Mouse (Mus musculus): ENCODE measurements at regions not wholly inside any gene's neighbourhood (a gene's known extent, or its start where the extent isn't known, plus 50 kb on each side); places are given as distances from the start of the nearest gene placed in this dataset.

DNA sequence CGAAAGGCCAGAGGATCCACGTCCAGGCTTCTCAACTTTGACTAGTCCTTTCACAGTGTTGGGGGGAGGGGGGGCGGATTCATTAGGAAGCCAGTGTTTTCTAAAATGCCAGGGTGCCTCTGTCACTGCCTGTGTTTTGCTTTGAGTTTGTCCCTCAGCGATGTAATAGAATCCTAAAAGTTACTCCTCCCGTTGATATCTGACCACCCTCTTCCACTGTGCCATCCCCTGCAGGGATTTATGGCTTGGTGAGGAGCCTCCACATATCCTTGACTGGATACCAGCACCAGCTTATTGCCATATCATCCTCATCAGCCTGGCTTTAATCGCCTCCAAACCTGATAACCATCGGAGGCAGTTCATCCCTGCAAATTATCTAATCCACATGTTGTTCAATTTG, 138.6 kb upstream of the Gm12830 start:
- Histone ChIP-seq H3K4me1 (replicated peaks; ENCODE audit: control insufficient read depth, insufficient read depth, low read length) (no peaks in the 10 kb centered on the region), H3K4me3 (ENCODE audit: low read depth, low read length) (no peak overlapping the region), H3K27ac (ENCODE audit: low read depth, low read length) (no peak overlapping the region), H3K9ac (ENCODE audit: low read depth, low read length) (no peak overlapping the region), H3K9me3 (ENCODE audit: control insufficient read depth, low read length) (no peaks in the 10 kb centered on the region), H3K27me3 (ENCODE audit: control insufficient read depth, insufficient read depth, low read length) (0 out of 2 replicates have a peak, but pooled peaks cover 3% of the 10 kb centered on the region), H3K36me3 (ENCODE audit: control insufficient read depth, insufficient read depth, low read length) (no peaks in the 10 kb centered on the region), H3K4me2 (replicated peaks; ENCODE audit: low read depth, low read length) (no peak overlapping the region)
- ATAC-seq (ENCODE audit: low FRiP score), result no peak
- WGBS, result 72% methylated on average over 7 of the region's 7 CpGs
- DNase-seq (ENCODE audit: low spot score), result no peak

DNA sequence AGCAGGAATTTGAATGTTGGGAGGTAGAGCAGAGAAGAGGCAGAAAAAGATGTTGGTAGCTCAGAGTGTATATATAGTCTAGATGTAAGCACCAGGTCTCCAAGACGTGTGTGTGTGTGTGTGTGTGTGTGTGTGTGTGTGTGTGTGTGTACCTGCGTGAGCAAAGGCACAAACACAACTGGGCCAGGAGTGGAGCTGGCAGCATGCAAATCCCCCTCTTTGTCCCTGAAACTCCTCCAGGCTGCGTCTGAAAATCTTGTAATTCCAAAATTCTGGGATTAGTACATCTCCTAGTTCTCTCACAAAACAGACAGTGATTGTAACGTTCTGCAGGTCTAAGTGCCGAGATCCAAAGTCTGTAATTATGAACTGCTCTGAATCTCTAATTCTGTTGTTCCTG, 137.8 kb upstream of the Gm12830 start:
- no peak overlapping the region for H3K4me3 ChIP-seq (ENCODE audit: low read depth, low read length)
- no peak for DNase-seq (ENCODE audit: low spot score)
- 75% methylated on average over 5 of the region's 5 CpGs for WGBS

DNA sequence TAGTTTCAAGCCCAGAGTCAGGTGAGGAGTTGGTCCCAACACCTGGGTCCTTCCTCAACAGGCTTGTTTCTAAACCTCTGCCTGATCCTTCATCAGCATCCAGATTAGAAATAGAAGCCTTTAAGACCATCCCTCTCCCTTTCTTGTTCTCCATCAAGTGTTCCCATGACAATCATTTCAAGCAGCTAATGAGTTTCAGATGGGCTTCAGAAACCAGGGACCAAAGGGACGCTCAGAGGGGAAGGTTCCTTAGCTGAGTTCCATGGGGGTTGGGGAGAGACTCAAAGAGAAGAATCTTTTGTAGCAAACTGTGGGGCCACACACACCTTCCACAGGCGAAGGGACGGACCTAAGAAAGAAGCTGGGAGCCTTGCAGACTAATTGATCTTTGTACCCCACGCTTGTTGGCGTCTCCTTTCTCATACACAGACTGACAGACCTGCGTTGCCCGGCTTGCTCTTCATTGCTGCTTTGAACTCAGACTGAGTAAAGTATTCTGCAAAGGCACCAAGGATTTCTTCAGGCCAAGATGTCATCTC, 136.6 kb upstream of the Gm12830 start:
- DNase-seq (ENCODE audit: low spot score), result no peak
- Histone ChIP-seq H3K4me2 (replicated peaks; ENCODE audit: low read depth, low read length) (no peak overlapping the region), H3K27me3 (ENCODE audit: control insufficient read depth, insufficient read depth, low read length) (0 out of 2 replicates have a peak, but pooled peaks cover 3% of the 10 kb centered on the region), H3K36me3 (ENCODE audit: control insufficient read depth, insufficient read depth, low read length) (no peaks in the 10 kb centered on the region), H3K4me3 (ENCODE audit: low read depth, low read length) (no peak overlapping the region), H3K9me3 (ENCODE audit: control insufficient read depth, low read length) (no peaks in the 10 kb centered on the region), H3K9ac (ENCODE audit: low read depth, low read length) (no peak overlapping the region), H3K27ac (ENCODE audit: low read depth, low read length) (no peak overlapping the region), H3K4me1 (replicated peaks; ENCODE audit: control insufficient read depth, insufficient read depth, low read length) (no peaks in the 10 kb centered on the region; the same call in 1 of the 2 replicates)
- no peak for ATAC-seq (ENCODE audit: low FRiP score)
- WGBS, result 56% methylated on average over 7 of the region's 7 CpGs

More for the DNA sequence above, 137.8 kb upstream of the Gm12830 start:
- Histone ChIP-seq H3K9ac (ENCODE audit: low read depth, low read length) (no peak overlapping the region), H3K27me3 (ENCODE audit: control insufficient read depth, insufficient read depth, low read length) (0 out of 2 replicates have a peak, but pooled peaks cover 3% of the 10 kb centered on the region), H3K36me3 (ENCODE audit: control insufficient read depth, insufficient read depth, low read length) (no peaks in the 10 kb centered on the region), H3K9me3 (ENCODE audit: control insufficient read depth, low read length) (no peaks in the 10 kb centered on the region), H3K4me1 (replicated peaks; ENCODE audit: control insufficient read depth, insufficient read depth, low read length) (no peaks in the 10 kb centered on the region; the same call in 1 of the 2 replicates), H3K27ac (ENCODE audit: low read depth, low read length) (no peak overlapping the region), H3K4me2 (replicated peaks; ENCODE audit: low read depth, low read length) (no peak overlapping the region)
- no peak for ATAC-seq (ENCODE audit: low FRiP score)

DNA sequence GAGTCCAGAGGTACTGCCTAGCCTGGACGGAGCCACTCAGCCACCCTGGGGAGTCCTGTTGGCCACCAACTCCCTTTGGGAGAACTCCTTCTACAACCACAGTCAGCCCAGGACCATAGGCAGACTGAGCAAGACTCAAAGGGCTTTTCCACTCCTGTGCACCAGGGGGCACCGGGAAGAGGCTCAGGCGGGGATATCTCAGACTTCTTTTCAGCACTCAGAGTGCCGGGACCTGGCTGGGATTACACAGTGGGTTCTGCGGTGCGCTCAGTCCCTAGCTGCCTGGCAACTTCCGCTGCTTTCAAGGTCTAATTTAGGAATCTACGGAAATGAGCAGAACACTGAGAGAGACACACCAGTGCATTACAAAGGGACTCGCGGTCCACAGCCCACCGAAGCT, 136.1 kb upstream of the Gm12830 start:
- Histone ChIP-seq H3K9ac (ENCODE audit: low read depth, low read length) (no peak overlapping the region), H3K4me1 (replicated peaks; ENCODE audit: control insufficient read depth, insufficient read depth, low read length) (no peaks in the 10 kb centered on the region; the same call in 1 of the 2 replicates), H3K9me3 (ENCODE audit: control insufficient read depth, low read length) (no peaks in the 10 kb centered on the region), H3K4me3 (ENCODE audit: low read depth, low read length) (no peak overlapping the region), H3K4me2 (replicated peaks; ENCODE audit: low read depth, low read length) (peak overlapping the region; percentile 21; the same call in 1 of the 2 replicates), H3K36me3 (ENCODE audit: control insufficient read depth, insufficient read depth, low read length) (no peaks in the 10 kb centered on the region), H3K27ac (ENCODE audit: low read depth, low read length) (no peak overlapping the region), H3K27me3 (ENCODE audit: control insufficient read depth, insufficient read depth, low read length) (0 out of 2 replicates have a peak, but pooled peaks cover 3% of the 10 kb centered on the region)
- peak; percentile 64 for ATAC-seq (ENCODE audit: low FRiP score)
- DNase-seq (ENCODE audit: low spot score), result peak; percentile 70
- WGBS, result 19% methylated on average over 11 of the region's 11 CpGs

DNA sequence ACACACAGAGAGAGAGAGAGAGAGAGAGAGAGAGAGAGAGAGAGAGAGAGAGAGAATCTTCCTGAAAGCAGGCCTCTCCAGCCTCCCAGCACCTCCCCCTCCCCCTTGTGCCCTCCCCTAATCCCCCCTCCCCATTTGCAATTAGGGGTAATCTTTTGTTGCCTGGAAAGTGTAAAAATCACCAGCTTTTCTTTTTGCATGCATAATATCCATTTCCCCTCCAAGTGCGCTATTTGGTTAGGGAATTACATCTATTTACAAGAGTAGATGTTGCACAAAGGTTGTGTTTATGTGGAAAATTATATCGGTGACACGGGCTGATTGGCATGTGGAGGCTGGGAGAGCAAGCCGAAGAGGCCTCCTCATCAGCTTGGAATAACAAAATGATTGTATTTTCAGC, 135.4 kb upstream of the Gm12830 start:
- 0 out of 2 replicates have a peak, but pooled peaks cover 3% of the 10 kb centered on the region for H3K27me3 ChIP-seq (ENCODE audit: control insufficient read depth, insufficient read depth, low read length)
- no peak overlapping the region for H3K4me3 ChIP-seq (ENCODE audit: low read depth, low read length)
- DNase-seq (ENCODE audit: low spot score), result no peak
- H3K36me3 ChIP-seq (ENCODE audit: control insufficient read depth, insufficient read depth, low read length), result no peaks in the 10 kb centered on the region
- no peaks in the 10 kb centered on the region for H3K9me3 ChIP-seq (ENCODE audit: control insufficient read depth, low read length)
- H3K9ac ChIP-seq (ENCODE audit: low read depth, low read length), result no peak overlapping the region
- no peak overlapping the region for H3K27ac ChIP-seq (ENCODE audit: low read depth, low read length)
- H3K4me2 ChIP-seq (replicated peaks; ENCODE audit: low read depth, low read length), result no peak overlapping the region
- ATAC-seq (ENCODE audit: low FRiP score), result no peak
- 47% methylated on average over 4 of the region's 4 CpGs for WGBS
- H3K4me1 ChIP-seq (replicated peaks; ENCODE audit: control insufficient read depth, insufficient read depth, low read length), result no peaks in the 10 kb centered on the region; the same call in 1 of the 2 replicates

DNA sequence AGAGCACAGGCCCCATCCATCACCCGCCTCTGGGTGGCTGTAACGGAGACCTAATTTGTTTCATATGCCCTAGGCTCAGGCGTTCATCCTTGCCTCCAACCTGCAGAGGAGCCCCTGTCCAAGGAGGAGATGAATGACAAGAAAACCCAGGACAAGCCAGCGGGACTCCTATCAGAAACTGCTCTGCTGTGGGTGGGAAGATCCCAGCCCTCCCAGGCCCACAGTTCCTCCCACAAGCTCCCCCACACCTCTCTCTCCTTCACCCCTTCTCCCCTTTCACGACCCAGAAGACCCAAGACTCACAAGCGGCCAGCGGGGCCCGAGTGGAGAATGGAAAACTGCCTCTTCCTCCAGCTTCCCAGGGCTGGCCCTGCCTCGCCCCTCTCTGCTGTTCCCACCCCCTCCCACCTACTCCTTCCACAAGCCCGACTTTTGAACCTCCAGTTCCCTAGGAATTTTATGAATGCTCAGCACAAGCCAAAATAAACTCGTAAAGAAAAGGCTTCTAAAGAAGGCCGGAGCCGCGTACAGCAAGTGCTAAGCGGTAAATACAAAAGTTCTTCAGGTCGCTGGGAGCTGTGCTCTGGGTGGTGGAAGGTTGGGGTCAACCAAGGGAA, 133.1 kb upstream of the Gm12830 start:
- Histone ChIP-seq H3K4me2 (replicated peaks; ENCODE audit: low read depth, low read length) (no peak overlapping the region), H3K27me3 (ENCODE audit: control insufficient read depth, insufficient read depth, low read length) (0 out of 2 replicates have a peak, but pooled peaks cover 3% of the 10 kb centered on the region), H3K27ac (ENCODE audit: low read depth, low read length) (no peak overlapping the region), H3K9ac (ENCODE audit: low read depth, low read length) (no peak overlapping the region), H3K4me3 (ENCODE audit: low read depth, low read length) (no peak overlapping the region), H3K9me3 (ENCODE audit: control insufficient read depth, low read length) (no peaks in the 10 kb centered on the region), H3K4me1 (replicated peaks; ENCODE audit: control insufficient read depth, insufficient read depth, low read length) (no peaks in the 10 kb centered on the region; the same call in 1 of the 2 replicates), H3K36me3 (ENCODE audit: control insufficient read depth, insufficient read depth, low read length) (no peaks in the 10 kb centered on the region)
- WGBS, result 24% methylated on average over 16 of the region's 16 CpGs
- DNase-seq (ENCODE audit: low spot score) (peak; percentile 49), ATAC-seq (ENCODE audit: low FRiP score) (peak; percentile 58; the same call in 1 of the 2 replicates)

DNA sequence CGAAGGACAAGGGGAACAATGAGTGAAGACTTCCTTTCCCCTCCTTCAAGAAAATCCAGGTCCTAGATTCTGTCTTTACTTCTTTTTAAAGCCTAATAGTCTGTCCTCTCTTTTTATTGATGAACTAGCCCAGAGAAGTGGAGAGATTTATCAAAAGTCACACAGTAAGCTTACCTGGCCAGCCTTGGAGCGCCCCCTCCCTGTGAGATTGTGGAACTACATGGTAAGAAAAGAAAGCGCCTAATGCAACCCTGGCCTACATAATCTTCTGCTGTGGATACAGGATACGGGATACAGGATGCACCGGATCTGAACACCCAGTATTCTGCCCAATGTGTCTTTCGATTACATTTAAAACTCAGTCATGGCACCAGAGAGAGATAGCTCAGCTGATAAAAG, 132.6 kb upstream of the Gm12830 start:
- H3K36me3 ChIP-seq (ENCODE audit: control insufficient read depth, insufficient read depth, low read length), result no peaks in the 10 kb centered on the region
- H3K27me3 ChIP-seq (ENCODE audit: control insufficient read depth, insufficient read depth, low read length), result 0 out of 2 replicates have a peak, but pooled peaks cover 3% of the 10 kb centered on the region
- no peak overlapping the region for H3K4me3 ChIP-seq (ENCODE audit: low read depth, low read length)
- 70% methylated on average over 6 of the region's 6 CpGs for WGBS
- no peaks in the 10 kb centered on the region; the same call in 1 of the 2 replicates for H3K4me1 ChIP-seq (replicated peaks; ENCODE audit: control insufficient read depth, insufficient read depth, low read length)
- H3K9me3 ChIP-seq (ENCODE audit: control insufficient read depth, low read length), result no peaks in the 10 kb centered on the region
- ATAC-seq (ENCODE audit: low FRiP score), result no peak
- peak; percentile 40 for DNase-seq (ENCODE audit: low spot score)
- H3K4me2 ChIP-seq (replicated peaks; ENCODE audit: low read depth, low read length), result no peak overlapping the region
- H3K27ac ChIP-seq (ENCODE audit: low read depth, low read length), result no peak overlapping the region
- no peak overlapping the region for H3K9ac ChIP-seq (ENCODE audit: low read depth, low read length)

DNA sequence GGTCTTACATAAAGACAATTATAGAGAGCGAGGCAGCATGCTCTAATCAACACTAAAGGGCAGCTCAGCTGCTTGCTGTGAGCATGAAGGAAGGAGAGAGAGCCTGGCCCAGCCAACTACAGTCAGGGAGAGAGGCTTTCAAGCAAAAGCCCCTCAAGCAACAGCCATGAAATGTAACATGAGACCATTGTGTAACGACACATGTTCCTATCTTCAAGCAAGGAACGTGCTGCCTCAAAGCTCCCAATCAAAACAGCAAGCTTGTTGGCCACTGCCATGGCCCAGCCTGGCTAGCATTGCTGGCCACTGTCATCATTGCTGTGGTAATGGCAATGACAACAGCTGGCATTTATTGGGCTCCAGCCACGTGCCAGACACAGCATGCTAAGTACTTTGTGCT, 115.9 kb upstream of the Gm12830 start:
- H3K36me3 ChIP-seq (ENCODE audit: control insufficient read depth, insufficient read depth, low read length), result no peaks in the 10 kb centered on the region
- H3K9ac ChIP-seq (ENCODE audit: low read depth, low read length), result no peak overlapping the region
- H3K27ac ChIP-seq (ENCODE audit: low read depth, low read length), result no peak overlapping the region
- WGBS, result 54% methylated on average over 4 of the region's 4 CpGs
- H3K4me1 ChIP-seq (replicated peaks; ENCODE audit: control insufficient read depth, insufficient read depth, low read length), result no peaks in the 10 kb centered on the region
- no peak for DNase-seq (ENCODE audit: low spot score)
- H3K4me2 ChIP-seq (replicated peaks; ENCODE audit: low read depth, low read length), result no peak overlapping the region
- no peak overlapping the region for H3K4me3 ChIP-seq (ENCODE audit: low read depth, low read length)
- no peaks in the 10 kb centered on the region for H3K27me3 ChIP-seq (ENCODE audit: control insufficient read depth, insufficient read depth, low read length)
- ATAC-seq (ENCODE audit: low FRiP score), result no peak
- H3K9me3 ChIP-seq (ENCODE audit: control insufficient read depth, low read length), result no peaks in the 10 kb centered on the region
